Mouse (Mus musculus) olfactory bulb, adult 2 months (tissue): ENCODE measurements around the gene Btbd9.

Experiments used
- CTCF ChIP-seq: fragments of 200-500 bp; IDR thresholded peaks from 2 replicates; pipeline ENCODE4 v1.5.1; 2012; ENCODE audit warnings: low read depth, mild to moderate bottlenecking, low read length, moderate library complexity; ENCODE audit not compliant: insufficient read depth
- POLR2A ChIP-seq: fragments of 200-500 bp; IDR thresholded peaks from 2 replicates; pipeline ENCODE4 v1.6.1; 2012; ENCODE audit warnings: mild to moderate bottlenecking, low read depth, low read length, moderate library complexity; ENCODE audit not compliant: insufficient read depth

GRCm38 (mm10) chr17:30550774-30551107 is 25.5 kb downstream of the Btbd9 start:
- TF ChIP-seq CTCF (no peak), POLR2A (no peak)
